In genomic region chr10:31608441-31609065, GRCm38 (mm10) we compare ENCODE assay signal across 9 mouse cellular contexts. TPM values are rescaled to one million over a fixed set of nuclear protein-coding genes. Genes with fewer than 3 reads are reported as not detected.
DNase-seq lines count a peak whose midpoint lies in the region; ATAC-seq and TF ChIP-seq lines count a peak whose summit lies in the region.
"Had no signal": no experiment of that assay in that cellular context is flagged by ENCODE, and none has a peak within 500 bp of the region (broad histone marks: within the 10 kb centered on the region; RNA-seq: fewer than 3 reads in every experiment).

No protein-coding gene starts in this region.

- H3K4me2 ChIP-seq in embryonic facial prominence, embryonic 14.5 days (ENCODE audit: low read depth, low read length), result peak overlapping the region; percentile 84

- H3K4me1 ChIP-seq in embryonic facial prominence, embryonic 14.5 days (ENCODE audit: control insufficient read depth, insufficient read depth, low read length), result peaks cover 19% of the 10 kb centered on the region
- H3K4me1 ChIP-seq in midbrain, embryonic 10.5 days, result peaks cover 43% of the 10 kb centered on the region

- 0 out of 2 replicates have a peak, but pooled peaks have one; percentile 19 for TF ChIP-seq CTCF in layer of hippocampus, adult 2 months (conservative IDR thresholded peaks at IDR 0.05)

- peak overlapping the region; percentile 85 for H3K27ac ChIP-seq in layer of hippocampus, adult 2 months
- peak overlapping the region; percentile 85 for H3K27ac ChIP-seq in embryonic facial prominence, embryonic 14.5 days (replicated peaks; ENCODE audit: low read depth, low read length)
- peak overlapping the region; percentile 96 for H3K27ac ChIP-seq in midbrain, embryonic 10.5 days (replicated peaks)

- 0% methylated on average over 14 of the region's 60 CpGs for WGBS in embryonic facial prominence, embryonic 14.5 days
- WGBS in midbrain, embryonic 10.5 days, result under 1% methylated on average over 58 of the region's 60 CpGs

- H3K9ac ChIP-seq in embryonic facial prominence, embryonic 14.5 days (ENCODE audit: low read depth, low read length), result peak overlapping the region; percentile 96

- H3K4me3 ChIP-seq in layer of hippocampus, adult 2 months, result peak overlapping the region; percentile 78
- peak overlapping the region; percentile 86 for H3K4me3 ChIP-seq in embryonic facial prominence, embryonic 14.5 days (ENCODE audit: low read depth, low read length)
- peak overlapping the region; percentile 87 for H3K4me3 ChIP-seq in midbrain, embryonic 10.5 days

- intact Hi-C loops in heart, postnatal 10 days (cut with DNase I), result loop anchor here (2.0 to 10.0 kb wide), 2 partner anchors 142 to 294 kb away; partner anchors contain the start of gene Hddc2

- ATAC-seq in embryonic facial prominence, embryonic 14.5 days (ENCODE audit: low read depth), result peak; percentile 35

- H3K36me3 ChIP-seq in embryonic facial prominence, embryonic 14.5 days (ENCODE audit: control insufficient read depth, insufficient read depth, low read length), result 0 out of 2 replicates have a peak, but pooled peaks cover 4% of the 10 kb centered on the region
- no peaks in the 10 kb centered on the region for H3K36me3 ChIP-seq in midbrain, embryonic 10.5 days

- H3K27me3 ChIP-seq in embryonic facial prominence, embryonic 14.5 days (replicated peaks; ENCODE audit: control insufficient read depth, insufficient read depth, low read length), result no peaks in the 10 kb centered on the region
- peaks cover 6% of the 10 kb centered on the region; the same call in 1 of the 2 replicates for H3K27me3 ChIP-seq in midbrain, embryonic 10.5 days (ENCODE audit: low read depth, poor library complexity, severe bottlenecking)
- H3K27me3 ChIP-seq: CH12.LX had no signal

- H3K9me3 ChIP-seq in embryonic facial prominence, embryonic 14.5 days (ENCODE audit: control insufficient read depth, low read length), result no peaks in the 10 kb centered on the region
- H3K9me3 ChIP-seq in midbrain, embryonic 10.5 days (replicated peaks), result no peaks in the 10 kb centered on the region

- no peak for DNase-seq in layer of hippocampus, adult 2 months (ENCODE audit: low spot score in 2 of 2)
- no peak for DNase-seq in layer of hippocampus, adult 9-10 months (ENCODE audit: low spot score)
- DNase-seq in adrenal gland, postnatal 36 days, result peak; percentile 43 to 60
- peak; percentile 29 for DNase-seq in embryonic facial prominence, embryonic 14.5 days (ENCODE audit: low spot score)
- DNase-seq in heart, postnatal 10 days, result peak; percentile 42 to 47
- DNase-seq in kidney, postnatal 4 days, result peak; percentile 63 to 71
- peak; percentile 56 for DNase-seq in midbrain, embryonic 10.5 days (ENCODE audit: low spot score)
- peak; percentile 1 to 5 for DNase-seq in thymus, postnatal 36 days

RNA-seq across cellular contexts. Expression of gene Rnf217, which starts 0.4 kb away (rescaled TPM):
- total RNA-seq in layer of hippocampus, adult 2 months (2021), result 1 to 10 TPM; 6.7 to 6.9 TPM
- total RNA-seq in adrenal gland, postnatal 36 days (2021), result 10 to 100 TPM in 1 of 2 experiments, 1 to 10 TPM in 1; 8.8 to 10.8 TPM
- polyA plus RNA-seq in embryonic facial prominence, embryonic 14.5 days (2014; fragmentation: Nextera tagmentation; extraction: Ambion mirVana), result 3.3 and 3.8 TPM in 2 replicates
- 1 to 10 TPM; 4.5 to 4.8 TPM for total RNA-seq in heart, postnatal 10 days (2021)
- 0.78 and 1.0 TPM in 2 replicates for polyA plus RNA-seq in midbrain, embryonic 10.5 days (2016; fragmentation: Nextera tagmentation; extraction: Ambion mirVana)
- total RNA-seq: CH12.LX had no signal

Comparison
In these comparisons a context has a peak if more than half of its experiments do, and no peak if none do; other contexts are left out.
1. DNase-seq: peak in adrenal gland, postnatal 36 days (2 of 2), embryonic facial prominence, embryonic 14.5 days (single experiment), heart, postnatal 10 days (2 of 2), kidney, postnatal 4 days (2 of 2), midbrain, embryonic 10.5 days (single experiment) and thymus, postnatal 36 days (2 of 2); none in layer of hippocampus, adult 2 months (0 of 2) and layer of hippocampus, adult 9-10 months (single experiment).
2. Peak in every context shown above with its lines, with median percentiles within 50 percentile points of each other: H3K27ac ChIP-seq and H3K4me3 ChIP-seq.